Mouse (Mus musculus): ENCODE data around the gene Calu. TPM values are rescaled to one million over a fixed set of nuclear protein-coding genes. Genes with fewer than 3 reads are reported as not detected.
"Not testable (repeated sequence)": the region's sequence is repeated elsewhere in the genome, so short reads cannot be mapped to it uniquely, and the experiment has no call there.

Gene Calu
- polyA plus RNA-seq, 1 experiment from 2014 or later: 458 TPM

DNA sequence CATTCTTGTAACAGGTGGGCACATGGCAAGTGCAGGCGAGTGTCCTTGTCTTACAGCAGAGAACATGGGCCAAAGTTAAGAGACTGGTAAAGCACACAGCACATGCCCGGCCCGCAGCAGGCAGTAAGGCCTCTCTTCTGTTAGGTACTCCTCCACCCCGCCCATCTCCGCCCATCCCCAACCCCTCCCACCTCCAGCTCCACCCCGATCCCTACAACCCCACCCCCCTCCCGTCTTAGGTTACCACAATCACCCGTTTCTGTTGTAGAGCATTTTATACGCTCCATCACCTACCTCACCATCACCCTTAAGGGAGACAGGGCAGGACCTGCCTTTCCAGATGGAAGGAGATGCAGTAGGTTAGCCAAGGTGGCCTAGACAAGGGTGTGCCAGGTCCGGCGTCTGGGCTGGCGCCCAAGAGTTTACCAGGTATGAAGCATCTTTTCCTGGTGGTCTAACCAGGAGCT is 40.2 kb downstream of the Calu start, which contains the start of gene Opn1sw:
Gene Opn1sw (minus strand): TSS at position 417 of the 467 bp plus-strand sequence.
- peak within 1 kb of the TSS; percentile 39 to 52 for H3K4me3 ChIP-seq (ENCODE audit: control insufficient read depth in 1 of 2, insufficient read depth in 1 of 2, low read depth in 1 of 2, low read length in 2 of 2)
- peak within 1 kb of the TSS; percentile 36 to 55; a peak in 2 of 4 replicates for H3K27ac ChIP-seq (replicated peaks in 1 of 2; ENCODE audit: control insufficient read depth in 1 of 2, insufficient read depth in 1 of 2, low read depth in 2 of 2, low read length in 2 of 2)
- peak; percentile 64 for ATAC-seq (ENCODE audit: insufficient number of reproducible peaks, insufficient read depth, low FRiP score, low read depth)
- H3K9me3 ChIP-seq (ENCODE audit: control insufficient read depth, low read length): no peaks in the 10 kb centered on the region
- peak within 1 kb of the TSS; percentile 63 for H3K4me2 ChIP-seq (ENCODE audit: low read length)
- H3K4me1 ChIP-seq (ENCODE audit: control insufficient read depth in 2 of 2, insufficient read depth in 2 of 2, low read length in 2 of 2): peaks cover 8 to 12% of the 10 kb centered on the region in 2 experiments
- peak within 1 kb of the TSS; percentile 47 for H3K9ac ChIP-seq (ENCODE audit: low read length)
- WGBS: 3% methylated on average over 12 of the region's 12 CpGs
- H3K36me3 ChIP-seq (ENCODE audit: control insufficient read depth, insufficient read depth, low read length): no peaks in the 10 kb centered on the region
- no peaks in the 10 kb centered on the region for H3K27me3 ChIP-seq (ENCODE audit: control insufficient read depth, insufficient read depth, low read length)

DNA sequence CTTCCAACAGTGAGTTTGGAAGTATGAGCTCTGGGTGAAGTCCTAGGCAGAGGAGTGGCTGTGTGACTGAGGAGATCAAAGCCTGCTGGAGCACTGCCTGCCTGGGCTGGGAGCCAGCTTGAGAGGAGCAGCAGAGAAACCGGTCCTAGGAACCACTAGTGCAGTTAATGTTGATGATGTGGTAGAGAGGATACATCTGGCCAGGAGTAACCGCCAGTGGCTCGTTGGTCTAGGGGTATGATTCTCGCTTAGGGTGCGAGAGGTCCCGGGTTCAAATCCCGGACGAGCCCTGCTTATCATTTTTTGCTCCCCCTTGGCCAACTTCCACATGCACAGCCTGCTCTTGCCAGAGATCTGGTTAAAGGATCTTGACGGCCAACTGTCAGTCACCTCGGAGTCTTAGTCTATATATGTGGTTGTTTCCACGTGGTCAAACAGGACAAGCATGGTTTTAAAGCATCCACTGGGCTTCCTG is 40.8 kb downstream of the Calu start:
- H3K27ac ChIP-seq (replicated peaks in 1 of 2; ENCODE audit: control insufficient read depth in 1 of 2, insufficient read depth in 1 of 2, low read depth in 2 of 2, low read length in 2 of 2): peak overlapping the region; percentile 36 to 55; a peak in 2 of 4 replicates
- no peaks in the 10 kb centered on the region for H3K36me3 ChIP-seq (ENCODE audit: control insufficient read depth, insufficient read depth, low read length)
- H3K4me1 ChIP-seq (ENCODE audit: control insufficient read depth in 2 of 2, insufficient read depth in 2 of 2, low read length in 2 of 2): peaks cover 8 to 12% of the 10 kb centered on the region in 2 experiments
- H3K4me2 ChIP-seq (ENCODE audit: low read length): peak overlapping the region; percentile 63
- peak; percentile 88 for ATAC-seq (ENCODE audit: insufficient number of reproducible peaks, insufficient read depth, low FRiP score, low read depth)
- WGBS: 8% methylated on average over 11 of the region's 11 CpGs
- peak overlapping the region; percentile 39 to 52 for H3K4me3 ChIP-seq (ENCODE audit: control insufficient read depth in 1 of 2, insufficient read depth in 1 of 2, low read depth in 1 of 2, low read length in 2 of 2)
- H3K9me3 ChIP-seq (ENCODE audit: control insufficient read depth, low read length): no peaks in the 10 kb centered on the region
- H3K27me3 ChIP-seq (ENCODE audit: control insufficient read depth, insufficient read depth, low read length): no peaks in the 10 kb centered on the region
- H3K9ac ChIP-seq (ENCODE audit: low read length): peak overlapping the region; percentile 47; the same call in 1 of the 2 replicates

DNA sequence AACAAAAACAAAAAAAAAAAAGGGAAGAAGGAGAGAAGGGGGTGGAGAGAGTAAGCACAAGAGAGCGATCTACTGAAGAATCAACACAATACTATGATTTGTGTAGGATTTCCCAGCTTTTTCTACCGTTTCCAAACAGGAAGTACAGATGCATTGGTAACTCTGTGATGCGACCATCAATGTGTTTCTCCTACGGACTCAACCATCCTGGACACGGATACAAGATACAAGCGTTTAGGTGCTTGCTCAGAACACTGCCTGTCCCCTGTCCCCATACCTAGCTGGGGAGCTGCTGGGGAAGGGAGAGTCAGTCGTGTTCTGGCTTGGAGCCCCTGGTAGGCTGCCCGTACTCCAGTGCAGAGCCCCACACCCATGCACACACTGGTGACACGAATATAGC is 41.6 kb downstream of the Calu start:
- no peak overlapping the region for H3K4me3 ChIP-seq (ENCODE audit: control insufficient read depth in 1 of 2, insufficient read depth in 1 of 2, low read depth in 1 of 2, low read length in 2 of 2)
- H3K27ac ChIP-seq (replicated peaks in 1 of 2; ENCODE audit: control insufficient read depth in 1 of 2, insufficient read depth in 1 of 2, low read depth in 2 of 2, low read length in 2 of 2): no peak overlapping the region
- no peak overlapping the region for H3K9ac ChIP-seq (ENCODE audit: low read length)
- peaks cover 7 to 12% of the 10 kb centered on the region in 2 experiments for H3K4me1 ChIP-seq (ENCODE audit: control insufficient read depth in 2 of 2, insufficient read depth in 2 of 2, low read length in 2 of 2)
- no peak for ATAC-seq (ENCODE audit: insufficient number of reproducible peaks, insufficient read depth, low FRiP score, low read depth)
- WGBS: 53% methylated on average over 9 of the region's 9 CpGs
- H3K9me3 ChIP-seq (ENCODE audit: control insufficient read depth, low read length): no peaks in the 10 kb centered on the region
- no peaks in the 10 kb centered on the region for H3K36me3 ChIP-seq (ENCODE audit: control insufficient read depth, insufficient read depth, low read length)
- no peak overlapping the region for H3K4me2 ChIP-seq (ENCODE audit: low read length)
- H3K27me3 ChIP-seq (ENCODE audit: control insufficient read depth, insufficient read depth, low read length): 0 out of 2 replicates have a peak, but pooled peaks cover 4% of the 10 kb centered on the region

DNA sequence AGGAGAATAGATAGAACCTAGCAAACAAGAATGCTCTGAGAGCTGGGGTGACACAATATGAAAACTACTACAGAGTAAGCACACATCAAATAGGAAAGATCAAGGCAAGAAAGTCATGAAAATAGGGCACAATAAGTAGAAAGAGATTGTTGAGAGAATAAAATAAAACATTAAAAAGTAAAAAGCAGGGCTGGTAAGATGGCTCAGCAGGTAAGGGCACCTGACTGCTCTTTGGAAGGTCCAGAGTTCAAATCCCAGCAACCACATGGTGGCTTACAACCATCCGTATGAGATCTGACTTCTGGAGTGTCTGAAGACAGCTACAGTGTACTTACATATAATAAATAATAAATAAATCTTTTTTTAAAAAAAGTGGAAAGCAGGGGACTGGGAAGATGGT is 42.6 kb downstream of the Calu start:
- not testable (repeated sequence) for ATAC-seq (ENCODE audit: insufficient number of reproducible peaks, insufficient read depth, low FRiP score, low read depth); H3K9me3 ChIP-seq (ENCODE audit: control insufficient read depth, low read length); H3K27ac ChIP-seq (replicated peaks in 1 of 2; ENCODE audit: control insufficient read depth in 1 of 2, insufficient read depth in 1 of 2, low read depth in 2 of 2, low read length in 2 of 2); H3K4me3 ChIP-seq (ENCODE audit: control insufficient read depth in 1 of 2, insufficient read depth in 1 of 2, low read depth in 1 of 2, low read length in 2 of 2); H3K9ac ChIP-seq (ENCODE audit: low read length); H3K36me3 ChIP-seq (ENCODE audit: control insufficient read depth, insufficient read depth, low read length); H3K4me2 ChIP-seq (ENCODE audit: low read length)
- Histone ChIP-seq H3K4me1 (ENCODE audit: control insufficient read depth in 2 of 2, insufficient read depth in 2 of 2, low read length in 2 of 2) (peaks cover 9 to 20% of the 10 kb centered on the region in 2 experiments), H3K27me3 (ENCODE audit: control insufficient read depth, insufficient read depth, low read length) (0 out of 2 replicates have a peak, but pooled peaks cover 11% of the 10 kb centered on the region)
- WGBS: 84% methylated on average over 1 of the region's 1 CpGs

DNA sequence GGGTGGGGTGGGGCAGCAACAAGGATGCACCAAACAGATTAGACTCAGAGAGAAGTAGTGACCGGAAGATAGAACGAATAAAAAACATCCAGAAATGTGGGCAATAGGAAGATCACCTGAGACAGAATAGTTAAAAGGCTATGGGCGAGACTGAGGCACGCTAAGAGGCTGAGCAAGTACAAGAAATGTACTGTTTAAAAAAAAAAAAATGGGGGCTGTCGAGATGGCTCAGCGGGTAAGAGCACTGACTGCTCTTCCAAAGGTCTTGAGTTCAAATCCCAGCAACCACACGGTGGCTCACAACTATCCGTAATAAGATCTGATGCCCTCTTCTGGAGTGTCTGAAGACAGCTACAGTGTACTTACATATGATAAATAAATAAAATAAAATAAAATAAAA is 43.4 kb downstream of the Calu start:
- H3K4me3 ChIP-seq (ENCODE audit: control insufficient read depth in 1 of 2, insufficient read depth in 1 of 2, low read depth in 1 of 2, low read length in 2 of 2); H3K4me2 ChIP-seq (ENCODE audit: low read length); H3K9me3 ChIP-seq (ENCODE audit: control insufficient read depth, low read length); H3K27ac ChIP-seq (replicated peaks in 1 of 2; ENCODE audit: control insufficient read depth in 1 of 2, insufficient read depth in 1 of 2, low read depth in 2 of 2, low read length in 2 of 2); H3K9ac ChIP-seq (ENCODE audit: low read length); H3K36me3 ChIP-seq (ENCODE audit: control insufficient read depth, insufficient read depth, low read length); ATAC-seq (ENCODE audit: insufficient number of reproducible peaks, insufficient read depth, low FRiP score, low read depth): not testable (repeated sequence)
- peaks cover 12 to 27% of the 10 kb centered on the region in 2 experiments for H3K4me1 ChIP-seq (ENCODE audit: control insufficient read depth in 2 of 2, insufficient read depth in 2 of 2, low read length in 2 of 2)
- 0 out of 2 replicates have a peak, but pooled peaks cover 11% of the 10 kb centered on the region for H3K27me3 ChIP-seq (ENCODE audit: control insufficient read depth, insufficient read depth, low read length)
- WGBS: 68% methylated on average over 8 of the region's 8 CpGs

DNA sequence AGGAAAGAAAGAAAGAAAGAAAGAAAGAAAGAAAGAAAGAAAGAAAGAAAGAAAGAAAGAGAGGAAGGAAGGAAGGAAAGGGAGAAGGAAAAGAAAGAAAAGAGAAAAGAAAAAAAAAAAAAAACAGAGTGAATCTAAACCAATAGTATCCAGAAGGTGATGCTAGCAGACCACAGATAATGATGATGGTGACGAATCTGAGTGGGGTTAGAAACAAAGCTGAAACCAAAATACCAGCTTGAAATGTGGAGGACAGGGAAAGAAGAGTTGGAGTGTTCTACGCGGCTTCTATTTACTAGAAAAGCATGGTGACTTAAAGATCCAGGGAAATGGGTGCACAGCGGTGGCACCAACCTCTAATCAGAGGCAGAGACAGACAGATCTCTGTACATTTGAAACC is 43.9 kb downstream of the Calu start:
- Histone ChIP-seq H3K27ac (replicated peaks in 1 of 2; ENCODE audit: control insufficient read depth in 1 of 2, insufficient read depth in 1 of 2, low read depth in 2 of 2, low read length in 2 of 2) (no peak overlapping the region), H3K4me1 (ENCODE audit: control insufficient read depth in 2 of 2, insufficient read depth in 2 of 2, low read length in 2 of 2) (peaks cover 11 to 27% of the 10 kb centered on the region in 2 experiments), H3K36me3 (ENCODE audit: control insufficient read depth, insufficient read depth, low read length) (no peaks in the 10 kb centered on the region), H3K9me3 (ENCODE audit: control insufficient read depth, low read length) (no peaks in the 10 kb centered on the region), H3K4me2 (ENCODE audit: low read length) (no peak overlapping the region), H3K4me3 (ENCODE audit: control insufficient read depth in 1 of 2, insufficient read depth in 1 of 2, low read depth in 1 of 2, low read length in 2 of 2) (no peak overlapping the region), H3K9ac (ENCODE audit: low read length) (no peak overlapping the region), H3K27me3 (ENCODE audit: control insufficient read depth, insufficient read depth, low read length) (0 out of 2 replicates have a peak, but pooled peaks cover 11% of the 10 kb centered on the region)
- ATAC-seq (ENCODE audit: insufficient number of reproducible peaks, insufficient read depth, low FRiP score, low read depth): no peak
- 60% methylated on average over 4 of the region's 4 CpGs for WGBS

DNA sequence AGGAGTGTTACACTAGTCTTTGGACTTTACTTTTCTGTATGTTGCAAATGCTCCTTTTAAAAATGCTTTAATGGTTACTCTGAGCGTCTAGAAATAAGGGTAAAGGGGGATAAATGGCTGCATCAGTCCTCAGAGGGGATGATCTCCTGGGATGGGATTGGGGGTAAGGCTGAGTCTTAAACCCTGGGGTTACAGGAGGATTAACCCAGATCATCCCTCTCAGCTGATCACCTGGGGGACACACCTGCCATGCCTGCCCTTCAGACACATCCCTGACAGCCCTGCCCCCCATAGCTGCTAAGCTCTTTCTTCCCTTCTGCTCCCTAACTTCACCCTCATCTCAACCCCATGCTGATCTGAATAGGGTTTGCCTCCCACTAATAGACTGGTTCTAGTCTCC is 46.4 kb downstream of the Calu start:
- no peak for ATAC-seq (ENCODE audit: insufficient number of reproducible peaks, insufficient read depth, low FRiP score, low read depth)
- H3K27ac ChIP-seq (replicated peaks in 1 of 2; ENCODE audit: control insufficient read depth in 1 of 2, insufficient read depth in 1 of 2, low read depth in 2 of 2, low read length in 2 of 2): no peak overlapping the region
- no peak overlapping the region for H3K4me3 ChIP-seq (ENCODE audit: control insufficient read depth in 1 of 2, insufficient read depth in 1 of 2, low read depth in 1 of 2, low read length in 2 of 2)
- H3K27me3 ChIP-seq (ENCODE audit: control insufficient read depth, insufficient read depth, low read length): 0 out of 2 replicates have a peak, but pooled peaks cover 11% of the 10 kb centered on the region
- peaks cover 11 to 26% of the 10 kb centered on the region in 2 experiments for H3K4me1 ChIP-seq (ENCODE audit: control insufficient read depth in 2 of 2, insufficient read depth in 2 of 2, low read length in 2 of 2)
- no peak overlapping the region for H3K4me2 ChIP-seq (ENCODE audit: low read length)
- 63% methylated on average over 1 of the region's 1 CpGs for WGBS
- H3K9ac ChIP-seq (ENCODE audit: low read length): no peak overlapping the region
- no peaks in the 10 kb centered on the region for H3K36me3 ChIP-seq (ENCODE audit: control insufficient read depth, insufficient read depth, low read length)
- no peaks in the 10 kb centered on the region for H3K9me3 ChIP-seq (ENCODE audit: control insufficient read depth, low read length)
